Mouse (Mus musculus) liver, embryonic 13.5 days (tissue): ENCODE measurements around the gene Mgat4a. TPM values are rescaled to one million over a fixed set of nuclear protein-coding genes. Genes with fewer than 3 reads are reported as not detected.
"Not testable (repeated sequence)": the region's sequence is repeated elsewhere in the genome, so short reads cannot be mapped to it uniquely, and the experiment has no call there.

Experiments
- ATAC-seq: fragments of 200-750 bp; cut with Nextera tagmentation; 2 replicates; pipeline ENCODE4 v1.8.0; 2017; ENCODE audit warnings: low read depth, mild to moderate bottlenecking, moderate number of reproducible peaks, moderate library complexity
- DNase-seq: peaks from one replicate; pipeline ENCODE4 v3.0.0; 2022
- H3K27ac ChIP-seq: fragments of 300-500 bp; sonication (generic); 2 replicates; pipeline ENCODE4 v1.5.1; 2015; ENCODE audit warnings: moderate library complexity, mild to moderate bottlenecking, inconsistent platforms
- H3K27me3 ChIP-seq: fragments of 300-500 bp; sonication (generic); 2 replicates; pipeline ENCODE4 v1.6.1; 2015; ENCODE audit warnings: mild to moderate bottlenecking, inconsistent platforms
- H3K36me3 ChIP-seq: fragments of 300-500 bp; sonication (generic); 2 replicates; pipeline ENCODE4 v1.6.1; 2015; ENCODE audit warnings: mild to moderate bottlenecking, inconsistent platforms
- H3K4me1 ChIP-seq: fragments of 300-500 bp; sonication (generic); replicated peaks from 2 replicates; pipeline ENCODE4 v1.6.1; 2015; ENCODE audit warnings: inconsistent platforms
- H3K4me2 ChIP-seq: fragments of 300-500 bp; sonication (generic); 2 replicates; pipeline ENCODE4 v1.6.1; 2015; ENCODE audit warnings: inconsistent platforms, mild to moderate bottlenecking, moderate library complexity
- H3K4me3 ChIP-seq: fragments of 300-500 bp; sonication (generic); replicated peaks from 2 replicates; pipeline ENCODE4 v1.5.1; 2015; ENCODE audit warnings: mild to moderate bottlenecking, inconsistent platforms
- H3K9ac ChIP-seq: fragments of 300-500 bp; sonication (generic); 2 replicates; pipeline ENCODE4 v1.6.1; 2015; ENCODE audit warnings: mild to moderate bottlenecking, inconsistent platforms
- H3K9me3 ChIP-seq: fragments of 300-500 bp; sonication (generic); replicated peaks from 2 replicates; pipeline ENCODE4 v1.6.1; 2016; ENCODE audit warnings: inconsistent platforms
- WGBS: fragments of 180-500 bp; shearing (Covaris S2); methylation state at CpG from one replicate; pipeline ENCODE4 v1.1.7; 2015; ENCODE audit not compliant: insufficient replicate concordance; 5-methylcytosine and 5-hydroxymethylcytosine counted together
- polyA plus RNA-seq: library from polyadenylated mRNA; unstranded; fragments of >200 nt; fragmentation: Nextera tagmentation; extraction: Ambion mirVana; gene quantifications from 2 replicates; pipeline ENCODE4 v1.2.1, GENCODE M21; 2015

Gene Mgat4a
- polyA plus RNA-seq, 1 experiment from 2014 or later: 1.0 TPM

DNA sequence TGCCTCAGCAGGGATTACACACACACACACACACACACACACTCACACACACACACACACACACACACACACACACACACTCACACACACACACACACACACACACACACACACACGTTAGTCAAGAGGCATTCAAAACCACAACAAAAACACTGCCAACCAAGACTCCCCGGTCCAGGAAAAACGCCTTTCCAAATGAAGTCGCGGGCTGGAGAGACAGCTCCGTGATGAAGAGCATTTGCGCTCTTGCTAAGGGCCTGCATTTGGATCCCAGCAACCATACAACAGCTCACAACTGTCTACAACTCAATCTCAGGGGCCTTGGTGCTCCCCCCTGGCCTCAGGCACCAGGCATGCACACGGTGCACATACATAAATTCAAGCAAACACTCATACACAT, 10.8 kb downstream of the Mgat4a start:
- H3K36me3 ChIP-seq: no peaks in the 10 kb centered on the region
- H3K9ac ChIP-seq: no peak overlapping the region
- H3K9me3 ChIP-seq: no peaks in the 10 kb centered on the region
- no peak overlapping the region for H3K27ac ChIP-seq
- H3K27me3 ChIP-seq: no peaks in the 10 kb centered on the region
- peaks cover 11% of the 10 kb centered on the region for H3K4me1 ChIP-seq
- no peak overlapping the region for H3K4me3 ChIP-seq
- DNase-seq (no peak), ATAC-seq (no peak)
- WGBS: 75% methylated on average over 8 of the region's 8 CpGs
- H3K4me2 ChIP-seq: no peak overlapping the region

GRCm38 (mm10) chr1:37526257-37526656, 14.6 kb downstream of the Mgat4a start:
- H3K36me3 ChIP-seq: no peaks in the 10 kb centered on the region

DNA sequence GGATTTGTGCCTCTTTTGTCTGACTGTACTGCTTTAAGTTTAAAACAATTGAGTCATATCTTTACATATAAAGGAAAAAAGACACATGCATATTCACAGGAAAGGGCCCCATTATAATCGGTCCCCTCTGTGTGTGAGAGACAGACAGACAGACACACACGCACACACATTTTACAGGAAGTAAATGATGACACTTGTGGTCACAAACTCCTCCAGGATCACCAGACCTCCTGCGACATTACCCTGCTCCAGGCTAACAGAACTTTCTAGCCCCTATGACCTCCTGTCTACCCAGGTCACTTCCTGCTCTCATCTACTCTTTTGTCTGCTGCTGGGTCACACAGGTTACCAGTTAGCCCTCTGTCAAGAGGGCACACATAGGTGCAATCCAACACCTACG, 16.1 kb downstream of the Mgat4a start:
- 35% methylated on average over 4 of the region's 4 CpGs for WGBS
- H3K9ac ChIP-seq: no peak overlapping the region
- H3K9me3 ChIP-seq: no peaks in the 10 kb centered on the region
- H3K4me1 ChIP-seq: peaks cover 16% of the 10 kb centered on the region
- H3K27ac ChIP-seq: no peak overlapping the region; the same call in 1 of the 2 replicates
- ATAC-seq (no peak), DNase-seq (no peak)
- H3K27me3 ChIP-seq: no peaks in the 10 kb centered on the region
- H3K4me3 ChIP-seq: no peak overlapping the region
- H3K4me2 ChIP-seq: no peak overlapping the region
- H3K36me3 ChIP-seq: no peaks in the 10 kb centered on the region

More at GRCm38 (mm10) chr1:37526257-37526656, 14.6 kb downstream of the Mgat4a start:
- Histone ChIP-seq H3K27me3 (no peaks in the 10 kb centered on the region), H3K27ac (no peak overlapping the region), H3K9ac (no peak overlapping the region), H3K4me1 (peaks cover 16% of the 10 kb centered on the region), H3K4me3 (no peak overlapping the region), H3K9me3 (no peaks in the 10 kb centered on the region), H3K4me2 (no peak overlapping the region)
- ATAC-seq (no peak), DNase-seq (no peak)

DNA sequence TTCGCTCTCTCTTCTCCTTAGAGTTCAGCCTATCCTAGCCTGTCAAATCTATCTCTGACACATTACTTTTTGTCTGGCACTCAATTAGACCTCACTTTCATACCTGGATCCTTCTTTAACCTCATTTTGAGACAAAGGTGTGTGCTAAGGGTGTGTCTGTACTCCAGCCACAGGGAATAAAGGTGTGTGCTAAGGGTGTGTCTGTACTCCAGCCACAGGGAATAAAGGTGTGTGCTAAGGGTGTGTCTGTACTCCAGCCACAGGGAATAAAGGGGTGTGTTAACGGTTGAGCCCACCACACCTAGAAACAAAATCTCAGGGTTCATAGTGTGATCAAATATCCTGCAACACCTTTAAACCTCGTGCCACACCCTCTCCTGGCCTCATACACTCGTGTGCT, 16.7 kb downstream of the Mgat4a start:
- H3K9me3 ChIP-seq, ATAC-seq: not testable (repeated sequence)

DNA sequence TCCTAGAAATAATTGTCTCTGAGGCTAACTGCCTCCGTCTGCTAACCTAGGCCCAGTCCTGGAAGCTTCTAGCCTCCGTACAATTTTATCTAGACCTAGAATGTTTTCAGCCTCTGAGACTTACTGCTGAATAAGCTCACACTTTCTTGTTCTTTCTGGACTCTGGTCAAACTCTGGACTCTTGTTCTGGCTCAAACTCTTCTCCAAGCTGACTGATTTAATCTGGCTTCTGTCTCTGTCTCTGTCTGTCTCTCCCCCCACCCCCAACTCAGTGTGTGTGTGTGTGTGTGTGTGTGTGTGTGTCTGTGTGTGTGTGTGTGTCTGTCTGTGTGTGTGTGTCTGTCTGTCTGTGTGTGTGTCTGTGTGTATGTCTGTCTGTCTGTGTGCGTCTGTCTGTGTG, 17.3 kb downstream of the Mgat4a start:
- peaks cover 16% of the 10 kb centered on the region for H3K4me1 ChIP-seq
- H3K4me3 ChIP-seq, H3K4me2 ChIP-seq, H3K9me3 ChIP-seq, H3K27me3 ChIP-seq, DNase-seq, H3K9ac ChIP-seq, H3K36me3 ChIP-seq, ATAC-seq, H3K27ac ChIP-seq: not testable (repeated sequence)
- 73% methylated on average over 3 of the region's 3 CpGs for WGBS

More for the DNA sequence above, 16.7 kb downstream of the Mgat4a start:
- peaks cover 16% of the 10 kb centered on the region for H3K4me1 ChIP-seq
- H3K27ac ChIP-seq, H3K4me3 ChIP-seq, H3K36me3 ChIP-seq, H3K4me2 ChIP-seq, H3K27me3 ChIP-seq, DNase-seq, H3K9ac ChIP-seq: not testable (repeated sequence)
- 64% methylated on average over 4 of the region's 4 CpGs for WGBS

DNA sequence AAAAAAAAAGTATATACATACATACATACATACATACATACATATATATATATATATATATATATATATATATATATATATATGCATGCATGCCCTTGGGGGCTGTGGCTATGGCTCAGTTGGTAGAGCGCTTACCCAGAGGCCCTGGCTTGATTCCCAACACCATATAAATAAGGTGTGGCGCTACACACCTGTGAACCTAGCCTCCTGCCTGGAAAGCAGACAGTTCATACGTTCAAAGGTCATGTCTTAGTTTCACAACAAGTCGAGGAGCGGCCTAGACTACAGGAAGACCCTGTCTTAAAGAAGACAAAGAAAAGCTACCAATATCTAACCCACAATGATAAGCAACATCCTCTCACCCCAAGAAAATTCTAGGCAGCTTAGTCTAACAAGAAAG, 18.7 kb downstream of the Mgat4a start:
- DNase-seq: no peak
- H3K4me2 ChIP-seq: no peak overlapping the region
- no peak overlapping the region for H3K4me3 ChIP-seq
- peaks cover 23% of the 10 kb centered on the region for H3K4me1 ChIP-seq
- H3K9me3 ChIP-seq: no peaks in the 10 kb centered on the region
- no peak for ATAC-seq
- 52% methylated on average over 5 of the region's 5 CpGs for WGBS
- H3K27me3 ChIP-seq: no peaks in the 10 kb centered on the region
- H3K36me3 ChIP-seq: no peaks in the 10 kb centered on the region
- no peak overlapping the region for H3K27ac ChIP-seq
- H3K9ac ChIP-seq: no peak overlapping the region

- Histone ChIP-seq H3K4me2 (no peak overlapping the region), H3K9me3 (no peaks in the 10 kb centered on the region), H3K4me1 (peaks cover 7% of the 10 kb centered on the region), H3K36me3 (no peaks in the 10 kb centered on the region), H3K27me3 (no peaks in the 10 kb centered on the region), H3K9ac (no peak overlapping the region), H3K27ac (no peak overlapping the region), H3K4me3 (no peak overlapping the region)
- ATAC-seq (no peak), DNase-seq (no peak)
- 75% methylated on average over 4 of the region's 4 CpGs for WGBS
These were observed 22.0 kb downstream of the Mgat4a start for GRCm38 (mm10) chr1:37518791-37519190.

DNA sequence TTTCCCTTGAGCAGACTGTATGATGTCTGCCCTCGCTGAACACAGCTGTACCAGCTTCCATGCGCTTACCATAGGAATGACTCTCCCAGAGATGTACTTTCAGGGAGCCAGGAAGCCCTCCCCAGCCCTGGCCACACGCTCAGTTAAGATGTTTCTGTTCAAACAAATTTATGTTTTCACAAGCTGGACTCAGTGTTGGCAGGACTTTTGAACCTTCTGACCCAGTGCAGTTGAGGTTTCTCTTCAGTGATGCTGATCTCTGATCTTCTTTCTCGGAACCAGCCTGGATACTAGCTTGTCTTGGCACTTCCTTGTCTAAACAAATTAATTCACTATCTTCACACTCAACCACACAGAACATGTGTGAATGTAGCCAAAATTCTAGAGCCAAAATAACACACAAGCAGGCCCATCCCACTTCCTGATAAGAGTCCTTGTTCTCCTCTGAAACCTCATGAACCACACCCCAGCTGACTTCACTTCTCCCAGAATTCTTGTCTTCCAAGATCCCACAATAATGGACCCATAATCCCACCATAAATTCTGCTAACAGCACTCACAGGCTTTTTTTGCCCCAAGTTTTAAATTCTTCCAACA, 22.6 kb downstream of the Mgat4a start:
- no peaks in the 10 kb centered on the region for H3K27me3 ChIP-seq
- H3K9me3 ChIP-seq: no peaks in the 10 kb centered on the region
- H3K9ac ChIP-seq: no peak overlapping the region
- WGBS: 61% methylated on average over 4 of the region's 4 CpGs
- no peak overlapping the region for H3K27ac ChIP-seq
- H3K4me1 ChIP-seq: peaks cover 9% of the 10 kb centered on the region
- H3K4me3 ChIP-seq: no peak overlapping the region
- DNase-seq (no peak), ATAC-seq (no peak)
- H3K4me2 ChIP-seq: no peak overlapping the region
- H3K36me3 ChIP-seq: no peaks in the 10 kb centered on the region

GRCm38 (mm10) chr1:37512961-37513431, 27.8 kb downstream of the Mgat4a start:
- H3K4me1 ChIP-seq: peaks cover 16% of the 10 kb centered on the region
- H3K9ac ChIP-seq: no peak overlapping the region
- no peak overlapping the region for H3K4me2 ChIP-seq
- no peaks in the 10 kb centered on the region for H3K9me3 ChIP-seq
- no peak for ATAC-seq
- no peak overlapping the region for H3K4me3 ChIP-seq
- WGBS: 73% methylated on average over 2 of the region's 2 CpGs
- no peak overlapping the region for H3K27ac ChIP-seq
- no peaks in the 10 kb centered on the region for H3K36me3 ChIP-seq
- no peaks in the 10 kb centered on the region for H3K27me3 ChIP-seq
- no peak for DNase-seq

GRCm38 (mm10) chr1:37512109-37512640, 28.6 kb downstream of the Mgat4a start:
- no peak overlapping the region for H3K4me3 ChIP-seq
- 62% methylated on average over 5 of the region's 5 CpGs for WGBS
- H3K36me3 ChIP-seq: no peaks in the 10 kb centered on the region
- H3K9me3 ChIP-seq: no peaks in the 10 kb centered on the region
- H3K4me2 ChIP-seq: no peak overlapping the region
- no peaks in the 10 kb centered on the region for H3K27me3 ChIP-seq
- peaks cover 14% of the 10 kb centered on the region for H3K4me1 ChIP-seq
- H3K27ac ChIP-seq: no peak overlapping the region
- ATAC-seq: no peak
- no peak for DNase-seq
- H3K9ac ChIP-seq: no peak overlapping the region

- DNase-seq (no peak), ATAC-seq (no peak)
- H3K4me2 ChIP-seq: no peak overlapping the region
- 72% methylated on average over 3 of the region's 3 CpGs for WGBS
- no peak overlapping the region for H3K27ac ChIP-seq
- no peak overlapping the region for H3K4me3 ChIP-seq
- H3K9ac ChIP-seq: no peak overlapping the region
- peaks cover 16% of the 10 kb centered on the region for H3K4me1 ChIP-seq
- no peaks in the 10 kb centered on the region for H3K36me3 ChIP-seq
- H3K9me3 ChIP-seq: no peaks in the 10 kb centered on the region; the same call in 1 of the 2 replicates
- H3K27me3 ChIP-seq: no peaks in the 10 kb centered on the region
These were observed 30.6 kb downstream of the Mgat4a start for GRCm38 (mm10) chr1:37510193-37510592.

GRCm38 (mm10) chr1:37509437-37509836, 31.4 kb downstream of the Mgat4a start:
- Histone ChIP-seq H3K4me3 (no peak overlapping the region), H3K9me3 (no peaks in the 10 kb centered on the region; the same call in 1 of the 2 replicates), H3K9ac (no peak overlapping the region), H3K27me3 (no peaks in the 10 kb centered on the region), H3K27ac (no peak overlapping the region), H3K4me2 (no peak overlapping the region), H3K4me1 (peaks cover 20% of the 10 kb centered on the region), H3K36me3 (no peaks in the 10 kb centered on the region)
- 70% methylated on average over 5 of the region's 5 CpGs for WGBS
- ATAC-seq (no peak), DNase-seq (no peak)
